Mouse (Mus musculus): ENCODE results near the gene Alkbh3.

GRCm38 (mm10) chr2:93944099-93944498 lies 66.5 kb downstream of the Alkbh3 start:
- TF ChIP-seq POLR2A (IDR thresholded peaks at IDR 0.05; ENCODE audit: control insufficient read depth, low read depth, low read length), result no peak
- TF ChIP-seq CTCF (IDR thresholded peaks at IDR 0.05; ENCODE audit: control insufficient read depth, insufficient read depth, insufficient replicate concordance, low read depth, low read length), result peak; percentile 37; the same call in 1 of the 2 replicates
